Mouse (Mus musculus): ENCODE data around the gene Olfr410.

Gene Olfr410

DNA sequence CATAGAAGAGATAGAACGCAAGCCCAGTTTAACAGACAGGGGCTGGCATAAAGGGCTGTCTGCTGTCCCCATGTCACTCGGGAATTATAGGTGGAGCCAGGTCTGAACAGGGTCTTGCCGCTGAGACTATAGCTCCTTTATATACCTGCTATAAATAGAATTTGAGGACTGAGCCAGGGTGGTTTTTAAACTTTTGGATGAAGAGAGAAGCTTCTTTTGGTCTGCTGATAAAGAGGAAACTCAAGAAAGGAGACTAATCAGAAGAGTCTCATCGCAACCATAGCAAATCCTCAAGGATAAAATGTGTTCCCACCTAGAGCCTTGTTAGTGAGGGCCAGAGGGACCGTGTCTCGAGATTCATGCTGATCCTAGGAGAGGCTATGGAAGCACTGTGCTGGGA is at the start of gene Olfr410:
Gene Olfr410, minus strand, starts transcription at position 101 of the 400 bp plus-strand sequence.
- DNase-seq (ENCODE audit: low read depth), result no peak

DNA sequence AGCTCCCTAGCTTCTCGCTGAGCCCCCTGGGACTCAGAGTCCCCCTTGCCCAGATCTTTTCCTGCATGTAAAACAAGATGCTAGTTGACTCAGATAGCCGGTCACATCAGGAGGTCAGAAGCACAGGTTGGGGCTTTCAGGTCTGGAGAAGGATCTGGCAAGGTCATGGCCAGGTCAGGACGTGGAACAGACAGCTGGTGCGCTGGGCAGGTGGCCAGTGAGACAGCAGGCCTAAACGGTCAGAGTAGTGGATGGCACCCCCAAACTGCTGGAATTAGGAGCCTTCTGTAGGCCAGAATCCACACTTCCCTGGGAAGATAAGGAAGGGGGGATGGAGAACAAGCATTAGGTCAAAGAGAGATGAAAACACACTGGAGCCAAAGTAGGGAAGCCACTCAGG is 49.4 kb upstream of the Olfr410 start:
- no peak for DNase-seq (ENCODE audit: low read depth)

DNA sequence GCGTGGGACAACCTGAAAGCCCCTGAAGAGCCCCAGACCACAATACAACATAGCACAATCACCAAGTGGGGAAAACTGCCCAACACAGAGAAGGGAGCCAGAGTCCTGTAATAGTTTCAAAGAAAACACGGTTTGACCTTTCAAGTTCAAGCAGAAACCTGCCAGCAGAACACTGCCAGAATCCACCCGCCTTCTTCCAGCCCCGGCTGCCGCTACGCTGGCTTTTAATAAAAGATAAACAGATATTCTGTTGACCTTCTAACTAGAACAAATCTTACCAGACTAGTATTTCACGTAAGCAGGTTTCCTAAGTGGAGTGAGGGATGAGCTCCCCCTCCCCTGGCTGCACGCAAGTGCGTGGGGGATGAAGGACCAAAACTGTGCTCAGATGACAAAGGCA is 47.8 kb upstream of the Olfr410 start:
- no peak for DNase-seq (ENCODE audit: low read depth)

DNA sequence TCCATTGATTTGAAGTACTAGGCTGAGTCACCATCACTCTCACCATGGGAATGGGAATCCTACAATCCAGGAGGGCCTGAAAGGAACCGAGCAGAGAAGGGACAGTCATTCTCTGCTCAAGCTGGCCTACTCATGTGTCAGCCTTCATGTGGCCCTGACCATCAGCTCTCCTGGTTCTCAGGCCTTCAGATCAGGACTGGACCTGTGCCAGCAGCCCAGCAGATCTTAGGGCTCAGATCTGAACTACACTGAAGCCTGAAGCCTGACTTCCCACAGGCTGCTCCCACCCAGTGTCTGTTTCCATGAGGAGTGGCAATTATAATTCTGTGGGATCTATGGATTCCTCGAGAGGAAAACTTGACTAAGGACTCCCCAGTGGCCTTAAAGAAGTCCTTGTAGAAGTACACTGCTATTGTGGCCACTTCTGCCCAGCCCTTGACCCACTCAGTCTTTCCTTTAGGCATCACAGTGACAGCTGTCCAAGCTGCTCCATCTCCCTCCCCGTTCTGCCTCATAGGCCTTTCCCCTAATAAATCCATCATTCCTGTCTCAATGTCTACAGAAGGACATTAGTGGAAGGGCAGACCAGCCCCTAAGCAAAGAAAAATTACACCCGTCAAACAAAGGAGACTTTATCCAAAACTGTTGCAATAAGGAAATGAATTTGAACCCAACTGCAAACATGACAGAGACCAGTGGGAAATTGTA is 41.5 kb upstream of the Olfr410 start:
- no peak for DNase-seq (ENCODE audit: low read depth)

DNA sequence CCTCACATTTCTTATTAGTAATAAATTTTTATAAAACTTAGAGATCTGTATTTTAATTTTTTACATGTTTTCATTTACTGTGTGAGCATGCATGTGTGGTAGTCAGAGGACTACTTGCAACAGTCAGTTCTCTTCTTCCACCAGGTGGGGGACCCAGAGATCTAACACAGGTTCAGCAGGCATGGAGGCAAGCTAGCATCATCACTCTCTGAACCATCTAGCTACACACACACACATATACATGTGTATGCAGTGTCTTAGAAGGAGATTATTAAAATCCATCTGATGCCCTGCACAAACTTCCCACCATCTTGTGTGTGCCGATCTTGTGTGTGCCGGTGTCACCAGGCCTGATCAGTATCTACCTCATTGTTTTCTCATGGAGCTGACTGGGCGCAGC is 39.0 kb upstream of the Olfr410 start:
- peak; percentile 68 for DNase-seq (ENCODE audit: low read depth)

DNA sequence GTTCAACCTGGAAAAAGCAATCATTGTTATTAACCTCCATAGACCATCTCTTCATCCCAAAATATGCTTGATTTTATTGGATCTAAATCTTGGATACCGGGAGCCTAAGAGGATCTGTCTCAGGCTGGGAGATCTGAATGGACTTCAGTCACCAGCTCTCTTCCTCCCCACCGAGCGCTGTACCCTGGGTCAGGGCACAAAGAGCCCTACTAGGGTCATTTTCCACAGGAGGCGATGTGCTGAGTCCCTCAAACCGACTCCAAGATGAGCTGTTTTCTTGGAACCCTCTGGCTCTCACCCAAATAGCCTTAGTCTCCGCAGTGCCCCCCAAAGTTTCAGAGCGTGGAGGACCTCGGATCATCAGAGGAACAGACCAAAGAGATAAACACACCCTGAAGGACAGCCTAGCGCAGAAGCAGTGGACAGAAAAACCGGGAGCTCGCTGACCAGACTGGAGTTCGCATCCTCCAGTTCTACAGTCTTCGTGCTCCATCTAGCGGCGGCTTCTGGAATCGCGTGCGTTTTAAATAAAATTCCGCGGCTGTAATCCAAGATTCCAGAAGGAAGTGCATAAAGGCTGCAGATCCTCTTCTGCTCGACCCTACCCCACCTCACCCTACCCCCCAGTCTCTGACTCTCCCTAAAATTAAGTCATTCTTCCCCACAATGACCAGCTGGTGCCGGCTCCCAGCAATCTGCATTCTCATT is 33.7 kb upstream of the Olfr410 start:
- peak; percentile 77 for DNase-seq (ENCODE audit: low read depth)

DNA sequence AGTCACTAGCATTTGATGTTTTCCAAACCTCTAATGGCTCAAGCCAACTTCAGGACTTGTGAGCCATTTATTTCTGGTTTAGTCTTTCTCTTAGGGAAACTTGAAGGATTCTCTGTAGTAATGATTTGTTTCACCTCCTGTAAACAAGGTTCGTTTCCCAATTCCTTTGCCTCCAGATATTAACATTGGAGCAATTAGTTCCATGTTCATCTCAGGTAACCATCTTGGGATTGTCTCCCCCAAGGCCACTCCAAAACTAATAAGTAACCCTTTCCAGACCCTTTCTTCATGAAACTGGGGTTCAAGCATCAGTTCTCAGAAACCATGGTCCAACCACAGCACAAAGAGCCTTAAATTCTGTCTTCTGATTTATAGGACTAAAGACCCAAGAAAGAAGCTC is 23.9 kb upstream of the Olfr410 start, which contains the start of gene Olfr412:
Gene Olfr412, plus strand, starts transcription at position 301 of the 400 bp plus-strand sequence.
- no peak for DNase-seq (ENCODE audit: low read depth)

DNA sequence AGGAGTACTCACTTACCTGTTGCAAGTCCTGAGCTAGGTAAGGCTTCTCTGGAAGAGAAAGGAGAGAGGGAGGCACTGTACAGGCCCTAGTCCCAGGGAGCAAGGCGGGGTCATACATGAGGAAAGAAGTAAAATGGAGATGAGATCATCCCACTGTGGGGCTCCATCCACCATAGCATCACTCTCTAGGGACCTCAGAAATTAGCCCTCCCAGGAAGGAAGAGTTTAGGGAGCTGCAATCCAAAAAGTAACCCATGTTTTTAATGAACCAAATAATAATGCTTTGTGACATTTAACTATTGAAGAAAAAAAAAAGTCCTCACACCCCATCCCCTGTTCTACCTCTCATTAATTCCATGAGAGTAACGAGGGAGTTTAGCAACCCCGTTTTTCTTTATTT is 14.7 kb upstream of the Olfr410 start, which contains the start of gene Olfr411:
Gene Olfr411, minus strand, starts transcription at position 101 of the 400 bp plus-strand sequence.
- no peak for DNase-seq (ENCODE audit: low read depth)

DNA sequence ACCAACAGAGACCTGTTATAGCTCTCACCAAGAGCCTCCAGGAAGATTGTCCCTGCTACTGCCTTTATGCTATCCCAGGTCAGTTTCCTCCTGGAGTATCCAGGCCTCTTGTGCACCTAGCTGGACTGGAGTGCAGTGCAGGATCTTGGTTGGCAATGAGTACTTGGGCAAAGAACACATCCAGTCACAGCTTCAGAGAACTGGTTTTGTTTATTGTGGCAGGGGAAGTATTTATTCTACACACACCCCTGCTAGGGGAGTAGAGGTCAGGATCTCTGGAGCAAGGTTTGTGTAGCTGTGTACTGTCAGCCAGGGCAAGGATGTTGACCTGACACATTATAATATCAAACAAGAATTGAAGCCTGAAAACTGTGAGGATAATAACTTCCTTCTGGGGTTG is 9.1 kb downstream of the Olfr410 start:
- DNase-seq (ENCODE audit: low read depth), result no peak

DNA sequence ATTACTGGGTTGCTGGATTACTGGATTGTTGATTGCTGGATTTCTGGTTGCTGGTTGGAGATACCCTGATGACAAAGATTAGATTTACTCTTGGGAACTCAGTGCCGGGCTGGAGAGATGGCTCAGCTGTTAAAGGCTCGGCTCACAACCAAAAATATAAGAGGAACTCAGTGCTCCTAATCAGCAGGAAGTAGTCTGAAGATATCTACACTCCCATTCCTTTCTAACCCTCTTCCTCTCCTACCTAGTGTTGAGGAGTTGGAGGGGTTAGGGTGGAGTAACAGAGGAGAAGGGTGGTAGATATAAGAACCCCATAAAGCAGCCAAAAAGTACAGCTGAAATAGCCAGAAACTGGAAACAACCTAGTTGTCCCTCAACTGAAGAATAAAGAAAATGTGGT is 11.8 kb downstream of the Olfr410 start:
- DNase-seq (ENCODE audit: low read depth), result no peak

DNA sequence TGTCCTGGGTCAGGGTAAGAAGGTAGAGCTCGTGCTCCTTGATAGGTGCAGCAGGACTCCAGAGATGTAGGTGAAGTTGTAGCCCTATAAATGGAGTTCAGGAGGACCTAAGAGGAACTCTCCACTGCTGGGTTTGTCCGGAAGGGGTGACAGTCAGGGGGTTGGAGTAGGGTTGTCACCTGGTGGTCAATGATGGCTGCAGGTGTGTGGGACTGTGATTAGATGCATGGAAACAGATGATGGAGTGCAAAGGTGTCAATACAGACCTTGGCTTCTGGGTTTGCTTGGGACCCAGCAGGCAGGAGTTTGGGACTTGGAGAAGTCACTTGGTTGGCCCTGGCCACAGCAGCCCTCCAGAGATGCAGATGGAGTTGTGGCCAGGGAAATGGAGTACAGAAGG is 50.6 kb downstream of the Olfr410 start:
- no peak for DNase-seq (ENCODE audit: low read depth)

DNA sequence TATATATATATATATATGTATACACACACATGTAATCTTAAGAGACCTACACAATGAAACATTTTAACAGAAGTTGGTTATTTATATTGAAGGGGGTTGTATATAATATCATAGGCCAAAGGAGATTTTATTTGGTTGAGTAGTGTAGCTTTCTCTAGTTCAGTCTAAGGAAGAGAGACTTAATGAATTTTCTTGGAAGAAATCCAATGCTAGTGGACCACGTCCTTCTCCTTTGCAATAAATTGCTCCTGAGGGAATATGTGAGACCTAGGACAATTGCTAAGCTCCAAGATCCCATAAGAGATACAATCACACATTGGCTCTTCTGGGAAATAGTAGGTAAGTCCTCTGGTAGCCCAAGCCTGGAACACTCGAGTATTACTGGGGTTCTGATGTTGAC is 54.4 kb downstream of the Olfr410 start, which contains the start of gene Olfr59:
Gene Olfr59, plus strand, starts transcription at position 301 of the 400 bp plus-strand sequence.
- DNase-seq (ENCODE audit: low read depth), result no peak
